Mouse (Mus musculus) embryo, embryonic 10 days (tissue): ENCODE measurements around the gene Fgf18.

Source experiments
- DNase-seq: peaks from one replicate; pipeline ENCODE4 v3.0.0-alpha.2; 2015; ENCODE audit warnings: low spot score

Fgf18 gene

DNA sequence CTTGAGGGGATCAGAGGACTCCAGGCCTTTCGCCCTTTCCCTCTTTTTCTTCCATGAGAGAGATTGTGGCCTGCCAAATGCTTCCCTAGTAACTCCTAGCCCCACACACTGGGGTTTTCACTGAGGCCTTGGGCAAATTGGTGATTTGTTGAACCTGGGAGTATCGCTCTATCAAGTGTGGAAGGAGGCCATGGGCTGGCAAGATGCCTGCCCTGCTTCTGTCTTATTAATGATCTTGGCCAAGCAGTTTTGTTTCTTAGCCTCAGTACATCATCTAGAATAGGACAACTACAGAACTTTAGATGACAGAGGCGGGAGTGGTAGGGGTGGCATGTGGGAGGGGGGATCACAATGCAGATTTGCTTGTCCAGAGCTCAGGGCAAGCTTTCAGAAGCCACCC is 31.4 kb downstream of the Fgf18 start:
- DNase-seq: no peak

DNA sequence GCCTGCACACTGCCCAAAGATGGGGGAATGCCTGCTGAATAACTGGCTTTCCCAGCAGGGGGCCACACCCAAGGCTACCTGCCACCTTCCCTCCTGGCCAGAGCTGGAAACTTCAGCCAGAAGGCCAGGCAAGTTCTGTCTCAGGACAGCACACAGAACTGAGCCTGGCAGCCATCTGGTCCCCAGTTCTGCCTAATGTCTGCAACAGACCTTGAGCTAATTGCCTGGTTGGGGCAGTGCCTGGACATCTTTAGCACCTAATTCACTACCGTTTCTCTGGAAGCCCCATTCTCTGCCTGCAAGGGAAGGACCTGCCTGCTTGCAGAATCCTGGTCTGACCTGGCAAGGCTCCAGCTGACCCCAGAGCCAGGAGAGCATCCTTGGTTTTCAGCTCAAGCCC is 34.8 kb downstream of the Fgf18 start:
- no peak for DNase-seq

DNA sequence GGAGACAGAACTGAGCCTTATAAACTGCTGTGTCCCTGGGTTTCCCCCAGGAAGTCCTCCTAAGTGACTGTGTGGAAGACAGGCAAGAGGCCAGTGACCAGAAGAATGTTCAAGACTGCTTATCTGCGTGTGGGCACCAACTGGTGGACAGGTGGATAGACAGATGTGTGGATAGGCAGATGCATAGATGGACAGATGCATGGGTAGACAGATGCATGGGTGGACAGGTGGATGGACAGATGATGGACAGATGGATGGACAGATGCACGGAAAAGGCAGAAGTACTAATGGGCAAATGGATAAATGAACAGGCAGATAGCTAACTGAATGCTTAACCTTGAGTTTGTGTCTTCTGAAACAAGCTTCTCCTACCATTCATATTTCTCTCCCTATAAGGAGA is 37.1 kb downstream of the Fgf18 start:
- no peak for DNase-seq

DNA sequence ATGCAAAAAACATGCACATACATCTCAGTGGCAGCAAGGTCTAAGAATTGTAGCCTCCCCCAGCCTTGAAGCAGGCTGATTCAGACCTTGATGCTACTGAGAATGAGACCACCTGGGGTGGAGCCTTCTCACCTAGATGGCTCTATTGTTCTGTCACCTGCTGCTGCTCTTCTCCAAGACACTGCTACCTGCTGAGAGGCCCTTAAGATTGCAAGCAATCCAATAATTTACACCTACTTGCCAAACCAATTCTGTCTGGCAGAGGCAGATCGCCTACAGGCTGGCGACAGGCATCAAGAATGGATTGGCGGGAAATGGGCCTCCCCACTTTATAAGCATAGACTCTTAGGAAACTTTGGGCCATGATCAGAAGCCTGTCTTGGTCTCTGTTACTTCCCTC is 39.7 kb downstream of the Fgf18 start:
- no peak for DNase-seq

DNA sequence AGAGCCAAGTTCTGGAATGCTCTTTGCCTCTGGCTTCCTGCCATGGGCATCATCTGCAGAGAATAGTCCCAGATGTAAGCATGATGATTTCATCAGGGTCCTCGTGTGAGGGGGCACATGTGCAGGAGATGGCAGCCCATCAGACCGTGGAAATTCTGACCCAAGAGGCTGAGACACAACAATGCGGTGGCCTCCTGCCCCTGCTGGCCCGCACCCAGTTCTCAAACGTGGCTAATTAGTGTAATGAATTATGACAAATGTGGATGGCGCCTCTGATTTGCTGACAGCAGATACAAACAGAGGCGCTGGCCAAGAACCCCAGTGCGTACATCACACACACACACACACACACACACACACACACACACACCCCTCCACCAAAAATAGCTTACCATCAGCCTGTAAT is 42.3 kb downstream of the Fgf18 start:
- no peak for DNase-seq

DNA sequence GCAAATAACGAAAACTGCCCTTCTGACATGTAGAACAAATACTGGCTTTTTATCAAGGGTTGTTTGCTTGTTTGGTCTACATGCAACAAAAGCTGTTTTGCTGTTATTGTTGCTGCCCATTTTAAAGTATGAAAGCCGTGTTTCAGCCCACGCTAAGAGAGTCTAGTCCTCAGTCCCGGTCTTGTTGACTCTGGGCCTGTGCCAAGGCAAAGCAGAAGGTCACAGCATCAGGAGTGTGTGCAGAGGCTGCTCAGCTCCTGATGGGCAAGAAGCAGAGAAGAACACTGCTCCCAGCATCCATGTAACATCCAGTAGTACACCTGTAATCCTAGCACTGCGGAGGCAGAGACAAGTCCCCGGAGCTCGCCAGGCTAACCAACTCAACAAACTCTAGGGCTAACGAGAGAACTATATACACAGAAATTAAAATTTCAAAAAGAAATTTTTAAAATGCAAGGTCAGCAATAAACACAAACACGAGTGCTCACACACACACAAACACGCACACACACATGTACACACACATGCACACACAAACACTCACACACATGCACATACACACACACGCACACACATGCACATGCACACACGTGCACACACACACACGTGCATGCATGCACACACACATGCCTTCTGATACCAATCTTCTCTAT is 43.8 kb downstream of the Fgf18 start:
- no peak for DNase-seq

DNA sequence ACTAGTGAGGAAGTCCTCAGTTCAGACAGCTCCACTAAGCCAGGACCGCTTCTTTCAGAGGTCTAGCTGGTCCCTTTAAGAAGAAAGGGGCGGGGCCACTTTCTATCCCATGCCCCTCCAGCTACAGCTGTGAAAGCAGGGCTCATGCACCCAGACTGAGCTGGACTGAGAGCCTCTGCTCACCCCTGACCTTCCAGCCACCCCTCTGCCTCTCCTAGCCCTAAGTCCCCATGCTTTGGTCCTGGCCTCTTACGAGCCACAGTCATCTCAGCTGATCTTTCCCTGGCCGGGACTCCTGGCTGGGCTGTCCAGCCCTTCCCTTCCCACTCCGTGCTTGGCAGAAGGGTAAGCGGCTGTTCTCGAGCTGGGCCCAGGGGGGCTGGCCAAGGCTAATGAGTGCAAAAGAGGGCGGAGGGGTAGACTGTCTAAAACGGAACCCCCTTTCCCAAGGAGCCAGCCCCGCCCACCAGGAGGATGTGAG is 47.1 kb downstream of the Fgf18 start:
- no peak for DNase-seq

DNA sequence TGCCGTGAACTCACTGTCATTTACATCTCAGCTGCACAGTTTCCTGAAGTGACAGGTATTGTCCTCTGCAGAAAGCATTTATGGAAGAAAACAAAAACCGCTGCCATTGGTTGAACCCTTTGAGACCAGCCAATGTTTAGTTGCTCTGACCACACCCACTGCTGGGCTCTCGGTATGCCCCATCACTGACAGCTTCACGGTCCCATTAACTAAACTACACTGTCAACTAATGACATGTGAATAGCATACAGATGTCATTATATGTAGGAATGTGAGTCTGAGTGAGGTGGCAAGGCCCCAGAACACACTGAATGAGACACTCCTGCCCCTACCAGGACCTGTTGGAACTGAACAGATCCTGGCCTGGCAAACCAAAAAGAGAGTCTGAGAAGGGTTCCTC is 47.8 kb downstream of the Fgf18 start:
- no peak for DNase-seq

DNA sequence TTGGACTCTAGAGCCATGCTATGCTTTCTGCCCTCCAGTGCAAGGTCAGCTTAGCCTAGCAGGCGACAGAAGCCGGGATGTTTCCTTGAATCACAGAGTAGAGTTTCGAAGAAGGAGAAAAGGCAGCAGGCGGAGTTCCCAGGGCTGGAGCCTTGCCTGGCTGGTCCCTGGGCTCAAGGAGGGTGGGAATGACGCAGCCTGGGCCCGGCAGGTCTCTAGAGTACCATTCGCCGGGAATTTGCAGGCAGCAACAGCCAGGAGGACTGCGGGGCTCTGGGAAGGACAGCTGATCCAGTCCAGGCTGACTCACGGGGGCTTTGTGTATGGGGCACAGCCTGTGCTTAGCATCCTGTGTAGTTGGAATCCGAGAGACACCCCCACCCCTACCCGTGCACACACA is 48.8 kb downstream of the Fgf18 start:
- no peak for DNase-seq

DNA sequence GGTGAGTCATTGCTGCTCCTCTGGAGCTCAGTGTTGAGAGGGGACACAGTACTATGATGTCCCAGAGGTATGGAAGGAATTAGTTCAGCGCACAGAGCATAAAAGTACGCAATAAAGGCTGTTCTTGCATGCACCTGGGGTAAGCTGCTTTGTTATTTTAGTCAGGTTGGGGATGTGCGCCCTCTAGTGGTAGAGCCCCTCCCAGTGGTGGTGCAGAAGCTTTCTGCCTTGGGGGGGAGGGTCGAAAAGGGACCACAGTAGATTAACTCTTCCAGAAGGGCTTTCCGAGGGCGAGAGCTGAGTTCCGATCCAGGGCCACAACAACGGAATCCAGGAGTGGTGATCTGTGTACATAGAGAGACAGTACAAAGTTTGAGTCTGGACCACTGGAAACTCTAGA is 49.3 kb downstream of the Fgf18 start:
- peak; percentile 61 for DNase-seq

DNA sequence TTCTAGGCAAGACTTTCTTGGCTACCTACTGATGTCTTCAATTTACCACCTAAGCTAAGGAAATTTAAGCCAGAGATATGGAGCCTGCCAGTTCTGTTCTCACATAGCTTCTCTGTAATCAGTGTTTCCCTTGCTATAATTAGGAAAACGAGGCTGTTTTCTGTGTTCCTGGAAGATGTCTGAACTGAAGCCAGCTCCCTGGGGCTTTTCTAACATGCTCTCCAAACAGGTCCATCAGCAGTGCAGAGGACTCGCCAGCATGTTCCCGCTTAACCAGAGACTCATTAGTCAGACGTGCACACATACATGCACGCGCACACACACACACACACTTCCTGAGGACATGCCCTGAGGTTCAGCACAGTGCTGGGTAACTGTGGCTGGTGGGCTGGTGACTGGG is 57.3 kb downstream of the Fgf18 start:
- DNase-seq: no peak

DNA sequence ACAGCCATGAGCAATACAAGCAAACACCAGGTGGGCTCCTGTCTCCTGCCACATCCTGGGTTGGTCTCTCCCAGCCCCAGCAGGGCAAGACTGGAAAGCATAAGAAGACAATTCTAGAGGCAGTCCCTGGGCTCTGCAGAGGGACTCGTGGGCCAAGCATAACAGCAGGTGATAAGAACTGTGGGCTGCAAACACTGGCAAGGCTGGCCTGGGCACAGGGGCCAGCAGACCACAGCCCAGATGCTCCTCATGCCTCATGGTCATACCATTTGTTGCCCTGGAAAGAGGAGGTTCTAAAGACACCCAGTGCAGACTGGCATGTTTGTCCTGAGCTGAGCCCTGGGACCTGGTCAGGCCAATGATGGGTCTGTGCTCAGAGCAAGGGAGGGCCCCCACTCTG is 59.0 kb downstream of the Fgf18 start:
- DNase-seq: no peak

DNA sequence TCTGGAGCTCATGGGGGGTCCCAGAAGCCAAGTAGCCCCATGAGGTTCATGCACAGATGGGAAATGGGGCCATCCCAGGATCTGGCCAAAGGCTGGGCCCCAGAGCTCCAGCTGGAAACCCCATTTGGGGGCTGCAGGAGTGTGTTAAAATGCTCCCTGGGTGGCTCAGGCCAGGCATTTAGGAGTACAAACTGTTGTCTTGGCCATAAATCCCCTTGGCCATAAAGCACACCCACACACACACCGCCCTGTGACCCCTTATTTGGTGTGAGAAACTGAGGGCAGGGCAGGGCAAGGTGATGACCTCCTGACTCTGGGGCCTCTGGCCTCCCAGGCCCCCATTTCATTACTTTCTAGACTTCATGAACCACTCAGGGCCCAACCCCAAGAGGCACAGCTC is 61.2 kb downstream of the Fgf18 start:
- no peak for DNase-seq

DNA sequence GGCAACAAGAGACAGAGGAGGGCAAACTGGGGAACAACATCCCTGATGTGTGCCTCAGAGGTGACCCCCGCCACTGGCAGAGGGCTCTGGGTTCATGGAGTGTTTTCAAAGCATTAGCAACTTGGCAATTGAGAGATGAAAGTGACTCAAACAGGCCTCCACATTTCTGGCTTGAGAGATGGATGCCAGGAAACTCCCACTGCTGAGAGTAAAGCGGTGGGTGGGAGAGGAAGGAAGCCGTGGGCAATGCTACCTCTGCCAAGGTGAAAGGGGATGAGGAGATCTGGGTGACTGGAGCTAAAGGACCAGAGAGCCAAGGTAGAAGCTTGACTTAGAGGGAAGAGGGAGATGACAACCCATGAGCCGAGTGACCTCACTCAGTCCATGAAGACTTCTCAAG is 61.7 kb downstream of the Fgf18 start:
- no peak for DNase-seq

DNA sequence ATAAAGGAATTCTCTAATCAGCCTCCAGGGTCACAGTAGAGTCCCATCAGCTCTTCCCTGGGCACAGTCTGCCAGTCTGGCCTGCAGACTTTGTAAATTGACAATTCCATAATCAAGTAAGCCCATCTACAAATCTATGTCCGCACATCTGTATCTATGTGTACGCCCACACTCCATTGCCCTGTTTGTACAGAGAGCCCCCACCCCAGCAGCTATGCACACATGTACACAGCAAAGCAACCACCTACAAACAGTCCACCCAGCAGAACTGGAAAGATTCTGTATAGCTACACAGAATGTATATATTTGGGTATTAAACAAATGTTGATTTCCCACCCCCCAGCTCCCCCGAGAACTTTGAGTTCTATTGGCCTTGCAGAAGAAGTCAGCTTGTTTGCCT is 62.1 kb downstream of the Fgf18 start:
- no peak for DNase-seq

DNA sequence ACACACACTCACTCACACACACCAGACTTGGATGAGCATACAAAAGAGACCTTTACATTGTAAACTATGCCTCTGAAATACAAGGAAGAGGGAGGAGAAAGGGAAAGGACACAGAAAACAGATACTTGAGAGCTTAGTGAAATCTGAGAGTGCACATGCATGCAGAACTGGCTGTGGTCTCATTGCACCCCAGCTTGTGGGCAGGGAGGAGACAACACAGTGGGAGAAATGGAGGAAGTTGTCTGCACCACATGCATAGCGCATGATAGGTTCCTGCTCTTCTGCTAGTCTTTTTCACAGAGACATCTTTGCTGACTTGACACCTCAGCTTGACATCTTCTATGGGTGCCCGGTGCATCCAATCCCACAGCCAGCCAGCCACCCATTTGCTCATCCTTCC is 63.2 kb downstream of the Fgf18 start:
- DNase-seq: no peak

DNA sequence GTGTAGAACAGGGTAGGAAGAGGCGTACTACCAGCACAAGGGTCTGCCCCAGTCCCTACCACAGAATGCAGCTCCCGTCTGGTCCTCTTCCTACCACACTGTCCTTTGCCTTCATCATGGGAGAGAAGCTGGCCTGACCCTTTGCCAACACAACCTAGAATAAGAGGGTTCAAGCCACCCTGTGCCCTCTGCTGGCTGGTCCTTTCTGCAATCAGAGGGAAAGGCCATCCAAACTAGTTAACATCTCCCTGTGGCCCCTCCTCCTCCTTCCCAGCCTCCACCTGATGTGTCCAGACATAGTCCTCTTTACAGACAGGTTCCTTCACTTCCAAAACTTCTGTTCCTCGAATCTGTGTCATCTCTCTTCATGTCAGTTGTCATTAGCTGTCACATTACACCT is 66.0 kb downstream of the Fgf18 start:
- no peak for DNase-seq

DNA sequence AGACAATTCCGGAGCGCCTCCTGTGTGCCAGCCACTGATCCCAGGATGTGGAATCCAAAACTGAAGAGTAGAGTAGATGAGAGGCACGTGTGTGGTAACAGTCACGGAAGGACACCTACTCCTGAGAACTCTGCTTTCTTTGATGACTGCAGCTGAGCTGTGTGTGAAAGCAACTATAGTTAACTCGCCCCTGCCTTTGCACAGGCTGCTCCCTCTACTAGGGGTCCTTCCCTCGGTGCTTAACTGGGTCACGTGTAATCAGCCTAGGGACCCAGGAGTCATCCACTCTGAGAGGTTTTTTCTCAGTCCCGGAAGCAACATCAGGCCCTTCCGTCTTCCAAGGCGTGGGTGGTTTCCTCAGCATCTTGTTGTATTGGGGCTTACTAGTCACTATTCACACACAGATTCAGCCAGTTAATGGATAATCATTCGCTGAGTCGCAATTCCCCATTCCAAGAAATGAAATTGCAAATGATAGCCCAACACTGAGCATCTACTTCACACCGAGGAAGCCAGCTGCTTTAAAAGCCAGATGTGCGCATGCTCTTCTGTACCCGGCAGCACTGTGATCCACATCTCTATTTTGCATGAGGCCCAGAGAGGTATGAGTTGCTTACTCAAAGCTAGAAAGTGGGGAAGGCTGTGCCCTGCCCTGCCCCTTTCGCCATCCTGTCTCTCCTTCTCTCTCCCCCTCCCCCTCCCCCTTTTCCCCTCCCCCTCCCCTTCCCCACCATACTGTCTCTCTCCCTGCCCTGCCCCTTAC is 67.0 kb downstream of the Fgf18 start:
- no peak for DNase-seq

DNA sequence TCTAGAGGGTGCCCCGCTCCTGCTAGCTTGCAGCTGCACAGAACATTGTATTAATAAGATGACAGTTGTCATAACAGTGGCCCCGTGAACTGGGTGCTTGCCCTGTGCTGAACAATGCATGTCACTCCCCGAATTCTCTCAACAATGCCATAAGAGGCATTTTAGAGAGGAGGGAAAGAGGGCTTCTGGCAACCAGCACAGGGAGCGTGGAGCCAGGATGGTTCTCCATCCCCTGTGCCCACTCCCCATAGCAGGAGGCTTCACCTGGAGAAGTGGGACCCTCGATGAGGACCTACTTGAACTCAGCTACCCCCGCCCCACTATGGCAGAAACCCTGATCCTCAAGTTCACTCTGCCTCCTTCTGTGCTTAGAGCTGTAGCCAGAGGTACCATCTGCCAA is 67.8 kb downstream of the Fgf18 start:
- no peak for DNase-seq

DNA sequence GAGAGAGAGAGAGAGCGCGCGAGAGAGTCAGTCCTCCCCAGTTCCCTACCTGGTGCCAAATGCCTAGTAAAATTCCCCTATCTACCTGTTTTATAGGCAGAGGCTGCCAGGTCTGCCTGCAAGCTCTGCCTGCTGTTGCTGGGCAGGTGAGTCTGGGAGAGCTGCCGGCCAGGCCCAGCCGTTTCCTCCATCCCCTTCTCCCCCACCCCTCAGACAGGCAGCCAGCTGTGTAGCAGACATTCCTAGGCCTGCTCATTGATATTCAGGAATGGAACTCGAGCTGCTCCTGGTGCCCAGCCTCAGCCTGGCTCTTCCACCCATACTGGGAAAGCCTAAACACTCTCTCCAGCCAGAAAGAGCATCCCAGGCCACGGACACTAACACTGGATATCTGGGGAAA is 69.2 kb downstream of the Fgf18 start:
- peak; percentile 55 for DNase-seq

DNA sequence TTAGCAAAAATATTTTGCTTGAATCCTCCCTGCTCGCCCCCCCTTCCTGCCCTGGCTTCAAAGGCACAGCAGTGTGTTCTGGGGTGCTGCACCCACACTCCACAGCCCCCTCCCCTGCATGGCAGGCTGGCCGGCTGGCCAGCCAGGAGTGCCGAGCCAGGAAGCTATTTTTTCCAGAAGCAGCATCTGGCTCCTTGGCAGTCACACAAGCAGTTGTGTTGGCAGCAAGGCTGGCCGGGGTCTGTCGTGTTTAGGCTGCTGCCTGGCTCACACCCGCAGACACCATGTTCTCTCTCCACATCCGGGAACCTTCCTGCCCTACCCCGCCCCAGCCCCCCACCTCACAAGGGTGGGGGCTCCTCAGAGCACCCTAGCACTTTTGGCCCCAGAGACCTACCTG is 71.9 kb downstream of the Fgf18 start:
- no peak for DNase-seq

DNA sequence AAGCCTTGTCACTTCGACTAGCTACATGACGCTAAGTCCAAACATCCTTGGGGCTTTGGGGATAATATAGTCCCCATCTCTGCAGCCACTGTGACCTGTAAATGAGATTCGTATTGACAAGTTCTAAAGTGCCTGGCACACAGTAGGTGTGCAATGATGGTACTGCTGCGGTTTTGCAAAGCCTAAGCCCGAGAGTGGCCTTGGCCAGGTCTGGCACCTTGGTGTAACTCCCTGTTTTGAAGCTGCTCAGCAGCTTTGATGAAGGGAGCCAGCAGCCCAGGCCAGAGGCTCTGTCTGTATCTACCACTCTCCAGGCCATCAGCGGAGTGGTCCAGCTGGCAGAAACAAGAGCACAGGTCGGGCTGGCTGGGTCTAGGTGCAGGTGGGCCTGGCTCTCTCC is 72.7 kb downstream of the Fgf18 start:
- no peak for DNase-seq

DNA sequence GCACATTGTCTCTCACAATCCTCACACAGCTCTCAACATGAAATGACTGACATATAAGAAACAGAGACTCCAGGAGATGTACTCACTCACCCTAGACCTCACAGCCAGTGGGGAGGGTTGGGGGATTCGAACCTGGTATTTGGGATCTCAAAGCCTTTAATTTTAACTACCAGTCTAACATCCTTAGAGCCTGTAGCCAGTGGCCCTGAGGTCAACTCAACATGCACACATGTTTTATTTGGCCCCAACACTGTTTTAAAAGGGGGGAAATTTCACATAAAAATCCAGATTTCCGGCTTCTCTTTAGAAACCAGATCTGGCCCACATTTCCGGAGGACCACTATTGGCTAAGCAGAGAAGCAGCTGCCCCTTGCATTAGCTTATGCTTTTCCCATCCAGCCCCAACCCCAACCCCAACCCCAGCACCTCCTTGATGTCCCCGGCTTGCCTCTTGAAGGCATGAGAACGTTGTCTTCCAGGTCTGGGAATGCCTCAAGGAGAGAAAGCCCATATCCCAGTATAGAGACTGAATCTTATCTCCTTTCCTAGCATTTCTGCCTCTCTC is 75.8 kb downstream of the Fgf18 start:
- no peak for DNase-seq

DNA sequence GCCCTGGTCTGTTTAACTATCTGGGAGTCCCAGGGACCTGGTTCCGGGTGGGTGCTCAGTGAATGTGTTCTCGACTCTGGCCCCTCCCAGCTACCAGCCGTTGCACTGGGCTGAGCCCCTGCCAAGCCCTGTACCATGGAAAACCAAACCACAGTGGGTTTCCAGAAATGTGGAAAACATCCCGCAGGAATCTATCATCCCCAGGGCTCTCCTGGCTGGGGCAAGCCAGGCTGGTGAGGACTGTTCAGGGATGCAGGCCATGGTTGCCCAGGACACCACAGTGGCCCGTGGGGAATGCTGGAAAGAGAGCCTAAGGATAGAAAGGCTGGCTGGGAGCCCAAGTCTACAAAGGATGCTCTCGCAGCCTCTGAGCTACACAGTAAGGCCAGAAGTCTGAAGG is 76.7 kb downstream of the Fgf18 start:
- DNase-seq: peak; percentile 26
